Mouse (Mus musculus): ENCODE measurements around the gene Bex1. TPM values are rescaled to one million over a fixed set of nuclear protein-coding genes. Genes with fewer than 3 reads are reported as not detected.

Gene Bex1
- total and polyA plus RNA-seq, 2 experiments from 2014 or later: 108 to 338 TPM

- ATAC-seq (ENCODE audit: low FRiP score) (no peak), DNase-seq (ENCODE audit: low spot score) (no peak)
- WGBS: 65% methylated on average over 10 of the region's 10 CpGs
- TF ChIP-seq CTCF (IDR thresholded peaks at IDR 0.05): no peak
- H3K4me1 ChIP-seq (ENCODE audit: insufficient read depth, low read length): no peaks in the 10 kb centered on the region
- H3K27me3 ChIP-seq (ENCODE audit: insufficient read depth, low read length): no peaks in the 10 kb centered on the region
- no peak overlapping the region for H3K27ac ChIP-seq (ENCODE audit: low read depth, low read length)
- peak overlapping the region; percentile 50; the same call in 1 of the 2 replicates for H3K4me3 ChIP-seq (ENCODE audit: low read depth, low read length)
- H3K4me2 ChIP-seq (ENCODE audit: low read depth, low read length, poor library complexity, severe bottlenecking): peak overlapping the region; percentile 45
- no peaks in the 10 kb centered on the region for H3K36me3 ChIP-seq (ENCODE audit: insufficient read depth, low read length)
- no peak overlapping the region for H3K9ac ChIP-seq (replicated peaks; ENCODE audit: low read length, poor library complexity, severe bottlenecking)
- H3K9me3 ChIP-seq (ENCODE audit: low read length): no peaks in the 10 kb centered on the region
These were observed 44.7 kb downstream of the Bex1 start for GRCm38 (mm10) chrX:136170625-136171024.

Small RNA genes within 50 kb of the gene (microRNA-seq; reads per million reads assigned to microRNA genes)
- not detected for gene Mir6383 (ENCODE audit: borderline number of aligned reads)

Other genes starting within 250 kb of the Bex1 start
- gene Arxes2, start 221.7 kb downstream of the Bex1 start, total RNA-seq (2014; rRNA removed): 238 and 253 TPM in 2 replicates
- 387 and 388 TPM in 2 replicates for gene Arxes2, start 221.7 kb downstream of the Bex1 start, polyA plus RNA-seq (2015; fragmentation: Nextera tagmentation; extraction: Ambion mirVana)
- gene Arxes1, start 182.1 kb downstream of the Bex1 start, total RNA-seq (2014; rRNA removed): 73.3 and 85.3 TPM in 2 replicates
- 228 and 243 TPM in 2 replicates for gene Arxes1, start 182.1 kb downstream of the Bex1 start, polyA plus RNA-seq (2015; fragmentation: Nextera tagmentation; extraction: Ambion mirVana)
- 294 and 349 TPM in 2 replicates for gene Bex2, start 147.3 kb downstream of the Bex1 start, total RNA-seq (2014; rRNA removed)
- 1,179 and 1,237 TPM in 2 replicates for gene Bex2, start 147.3 kb downstream of the Bex1 start, polyA plus RNA-seq (2015; fragmentation: Nextera tagmentation; extraction: Ambion mirVana)
- 0.14 and 0.71 TPM in 2 replicates for gene Nxf3, start 130.3 kb downstream of the Bex1 start, total RNA-seq (2014; rRNA removed)
- gene Nxf3, start 130.3 kb downstream of the Bex1 start, polyA plus RNA-seq (2015; fragmentation: Nextera tagmentation; extraction: Ambion mirVana): 0.05 and 0.10 TPM in 2 replicates
- gene Bex4, start 76.5 kb downstream of the Bex1 start, total RNA-seq (2014; rRNA removed): 66.6 and 75.0 TPM in 2 replicates
- gene Bex4, start 76.5 kb downstream of the Bex1 start, polyA plus RNA-seq (2015; fragmentation: Nextera tagmentation; extraction: Ambion mirVana): 189 and 207 TPM in 2 replicates
- 84.0 and 99.7 TPM in 2 replicates for gene Tceal8, start 43.2 kb downstream of the Bex1 start, total RNA-seq (2014; rRNA removed)
- 133 and 135 TPM in 2 replicates for gene Tceal8, start 43.2 kb downstream of the Bex1 start, polyA plus RNA-seq (2015; fragmentation: Nextera tagmentation; extraction: Ambion mirVana)
- gene Tceal5, start 11.6 kb downstream of the Bex1 start, total RNA-seq (2014; rRNA removed): 7.9 and 14.2 TPM in 2 replicates
- gene Tceal5, start 11.6 kb downstream of the Bex1 start, polyA plus RNA-seq (2015; fragmentation: Nextera tagmentation; extraction: Ambion mirVana): 37.1 and 39.2 TPM in 2 replicates
- 2.6 and 6.2 TPM in 2 replicates for gene Tceal7, start 734 bp downstream of the Bex1 start, total RNA-seq (2014; rRNA removed)
- gene Tceal7, start 734 bp downstream of the Bex1 start, polyA plus RNA-seq (2015; fragmentation: Nextera tagmentation; extraction: Ambion mirVana): 5.7 and 5.8 TPM in 2 replicates
- gene Tceal9, start 29.6 kb upstream of the Bex1 start, total RNA-seq (2014; rRNA removed): 71.2 and 131 TPM in 2 replicates
- 253 and 259 TPM in 2 replicates for gene Tceal9, start 29.6 kb upstream of the Bex1 start, polyA plus RNA-seq (2015; fragmentation: Nextera tagmentation; extraction: Ambion mirVana)
- 305 and 324 TPM in 2 replicates for gene Bex3, start 54.7 kb upstream of the Bex1 start, total RNA-seq (2014; rRNA removed)
- gene Bex3, start 54.7 kb upstream of the Bex1 start, polyA plus RNA-seq (2015; fragmentation: Nextera tagmentation; extraction: Ambion mirVana): 916 and 923 TPM in 2 replicates

Measured in midbrain, postnatal 0 days (tissue).